Comparison of ENCODE assay signal across 18 mouse cellular contexts in the genomic region with DNA sequence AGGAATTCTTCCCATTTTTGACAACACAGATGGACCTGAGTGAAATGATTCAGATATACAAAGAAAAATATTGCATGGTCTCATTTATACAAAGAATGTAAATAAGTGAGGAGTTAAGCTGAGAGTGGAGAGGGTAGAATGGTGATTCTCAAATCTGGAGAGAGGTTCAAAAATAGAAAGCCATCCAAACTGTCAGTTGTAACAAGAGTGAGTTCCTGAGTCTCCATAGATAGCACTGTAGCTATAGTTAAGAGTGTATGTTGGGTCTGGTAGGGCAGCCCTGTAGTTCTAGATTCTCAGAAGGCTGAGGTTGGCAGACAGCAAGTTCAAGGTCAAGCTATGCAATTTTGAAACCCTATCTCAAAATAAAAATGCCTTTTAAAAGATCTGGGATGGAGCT.
"Had no signal": no experiment of that assay in that cellular context is flagged by ENCODE, and none has a peak within 500 bp of the region (broad histone marks: within the 10 kb centered on the region; RNA-seq: fewer than 3 reads in every experiment).

No protein-coding gene starts in this region.

- H3K4me1 ChIP-seq: midbrain, embryonic 10.5 days; midbrain, embryonic 12.5 days; neural tube, embryonic 13.5 days; neural tube, embryonic 15.5 days had no signal

- H3K36me3 ChIP-seq: midbrain, embryonic 10.5 days; midbrain, embryonic 12.5 days; neural tube, embryonic 13.5 days; neural tube, embryonic 15.5 days had no signal

- H3K27ac ChIP-seq: midbrain, embryonic 10.5 days; midbrain, embryonic 12.5 days; neural tube, embryonic 13.5 days; neural tube, embryonic 15.5 days had no signal

- H3K4me3 ChIP-seq: midbrain, embryonic 10.5 days; midbrain, embryonic 12.5 days; myocyte; neural tube, embryonic 13.5 days; neural tube, embryonic 15.5 days had no signal

- H3K9ac ChIP-seq: lung, embryonic 14.5 days; midbrain, embryonic 12.5 days; neural tube, embryonic 13.5 days; neural tube, embryonic 15.5 days had no signal

- H3K4me2 ChIP-seq: lung, embryonic 14.5 days; midbrain, embryonic 12.5 days; neural tube, embryonic 13.5 days; neural tube, embryonic 15.5 days had no signal

- H3K9me3 ChIP-seq: midbrain, embryonic 10.5 days; midbrain, embryonic 12.5 days; neural tube, embryonic 13.5 days; neural tube, embryonic 15.5 days had no signal

- ATAC-seq: midbrain, embryonic 16.5 days had no signal

- DNase-seq: lung, embryonic 14.5 days; lung, postnatal 10 days; lung, postnatal 4 days; midbrain, embryonic 14.5 days; retina, postnatal 1 day; right cerebral cortex, adult 18-20 months; right cerebral cortex, postnatal 25 days; right cerebral cortex, postnatal 4 days; spleen, adult 18-20 months; thymus, adult 18-20 months; thymus, postnatal 14 days; thymus, postnatal 36 days had no signal

- H3K27me3 ChIP-seq: midbrain, embryonic 12.5 days; neural tube, embryonic 13.5 days; neural tube, embryonic 15.5 days had no signal
